Mouse (Mus musculus) CH12F3 (cell line): Measurements from ENCODE around the gene Olfr23.
"Not testable (repeated sequence)": the region's sequence is repeated elsewhere in the genome, so short reads cannot be mapped to it uniquely, and the experiment has no call there.

Source experiments
- in situ Hi-C: fragments of 300-500 bp; cut with MboI; formaldehyde crosslinking; loops from 2 replicates; pipeline ENCODE4 v1.14.3; 2020; ENCODE audit warnings: low sequenced_read_pairs

The Olfr23 gene

GRCm38 (mm10) chr11:73936377-73936776, at the start of gene Olfr23:
TSS of gene Olfr23 (plus strand) at chr11:73936677.
- in situ Hi-C loops, result no loop called here

GRCm38 (mm10) chr11:73890671-73891070, 45.8 kb upstream of the Olfr23 start, which contains the start of gene Olfr394:
TSS of gene Olfr394 (minus strand) at chr11:73890771.
- in situ Hi-C loops, result no loop called here

GRCm38 (mm10) chr11:73909199-73909598, 27.3 kb upstream of the Olfr23 start, which contains the start of gene Olfr395:
TSS of gene Olfr395 (minus strand) at chr11:73909299.
- in situ Hi-C loops, result not testable (repeated sequence)

- in situ Hi-C loops, result no loop called here
Measured at GRCm38 (mm10) chr11:73960517-73960916, 24.0 kb downstream of the Olfr23 start, which contains the start of gene Olfr397. TSS of gene Olfr397 (plus strand) at chr11:73960817.

- in situ Hi-C loops, result no loop called here
Measured at GRCm38 (mm10) chr11:73990307-73990706, 53.8 kb downstream of the Olfr23 start, which contains the start of gene Olfr398. TSS of gene Olfr398 (minus strand) at chr11:73990407.
